Mouse (Mus musculus): Measurements from ENCODE around the gene Mob1a. TPM values are rescaled to one million over a fixed set of nuclear protein-coding genes. Genes with fewer than 3 reads are reported as not detected.

Gene Mob1a
- polyA plus RNA-seq, 1 experiment from 2014 or later = 69.7 TPM

DNA sequence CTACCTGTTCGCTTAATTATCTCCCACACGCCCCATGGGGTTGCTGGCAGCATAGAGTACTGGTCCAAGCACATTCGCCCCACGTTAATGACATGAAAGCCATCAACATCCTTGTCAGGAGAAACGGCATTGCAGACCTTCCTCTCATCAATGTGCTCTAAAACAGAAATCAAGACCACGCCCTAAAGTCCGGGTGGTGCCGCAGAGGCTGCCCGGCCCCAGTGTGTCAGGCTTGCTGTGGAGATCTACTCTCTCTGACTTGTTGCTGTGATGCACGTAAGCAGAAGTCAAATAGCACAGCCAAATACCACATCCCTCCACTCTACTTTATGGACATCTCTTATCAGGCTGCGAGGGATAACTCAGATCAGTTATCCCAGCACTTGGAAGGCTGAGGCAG, 14.6 kb upstream of the Mob1a start:
- Histone ChIP-seq H3K27ac (replicated peaks; ENCODE audit: low read depth, low read length) (no peak overlapping the region), H3K4me2 (ENCODE audit: low read depth, severe bottlenecking) (no peak overlapping the region), H3K27me3 (ENCODE audit: control insufficient read depth, insufficient read depth, low read length) (no peaks in the 10 kb centered on the region), H3K36me3 (ENCODE audit: control insufficient read depth, insufficient read depth, low read length) (peaks cover 22% of the 10 kb centered on the region), H3K4me3 (ENCODE audit: low read depth, low read length) (no peak overlapping the region), H3K4me1 (ENCODE audit: control insufficient read depth, insufficient read depth, low read length) (peaks cover 1% of the 10 kb centered on the region; the same call in 1 of the 2 replicates), H3K9me3 (ENCODE audit: control insufficient read depth, low read length) (no peaks in the 10 kb centered on the region), H3K9ac (ENCODE audit: low read length) (no peak overlapping the region)
- DNase-seq (ENCODE audit: low spot score) (no peak), ATAC-seq (ENCODE audit: insufficient number of reproducible peaks, low FRiP score, low TSS enrichment, low read depth) (no peak)
- WGBS = 96% methylated on average over 11 of the region's 11 CpGs

- Histone ChIP-seq H3K36me3 (ENCODE audit: control insufficient read depth, insufficient read depth, low read length) (peaks cover 17% of the 10 kb centered on the region), H3K4me2 (ENCODE audit: low read depth, severe bottlenecking) (no peak overlapping the region), H3K4me1 (ENCODE audit: control insufficient read depth, insufficient read depth, low read length) (peaks cover 3% of the 10 kb centered on the region; the same call in 1 of the 2 replicates), H3K9me3 (ENCODE audit: control insufficient read depth, low read length) (no peaks in the 10 kb centered on the region), H3K9ac (ENCODE audit: low read length) (no peak overlapping the region), H3K4me3 (ENCODE audit: low read depth, low read length) (no peak overlapping the region), H3K27ac (replicated peaks; ENCODE audit: low read depth, low read length) (no peak overlapping the region), H3K27me3 (ENCODE audit: control insufficient read depth, insufficient read depth, low read length) (no peaks in the 10 kb centered on the region)
- 90% methylated on average over 7 of the region's 7 CpGs for WGBS
- no peak for ATAC-seq (ENCODE audit: insufficient number of reproducible peaks, low FRiP score, low TSS enrichment, low read depth)
- no peak for DNase-seq (ENCODE audit: low spot score)
Measured at GRCm38 (mm10) chr6:83312021-83312420, 13.8 kb upstream of the Mob1a start.

DNA sequence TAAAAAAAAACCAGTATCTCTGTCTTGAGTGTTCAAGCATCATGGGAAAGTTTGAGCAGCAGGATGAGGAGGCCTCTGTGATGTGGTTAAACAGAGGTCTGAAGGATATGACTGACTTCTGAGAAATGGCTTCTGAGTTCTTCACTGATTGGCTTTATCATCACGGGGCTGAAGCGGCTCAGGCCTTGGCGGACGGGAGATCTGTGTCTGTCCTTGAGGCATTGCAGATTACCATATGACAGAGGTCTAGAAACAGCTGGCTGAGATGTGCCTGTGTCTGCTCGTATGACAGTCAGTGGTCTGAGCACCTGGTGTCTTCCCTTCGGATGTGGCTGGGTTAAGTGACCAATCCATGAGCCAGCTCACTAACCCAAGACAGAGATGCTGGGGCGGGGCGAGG, 13.3 kb upstream of the Mob1a start:
- peaks cover 3% of the 10 kb centered on the region; the same call in 1 of the 2 replicates for H3K4me1 ChIP-seq (ENCODE audit: control insufficient read depth, insufficient read depth, low read length)
- no peak overlapping the region for H3K4me3 ChIP-seq (ENCODE audit: low read depth, low read length)
- no peaks in the 10 kb centered on the region for H3K27me3 ChIP-seq (ENCODE audit: control insufficient read depth, insufficient read depth, low read length)
- no peak overlapping the region for H3K27ac ChIP-seq (replicated peaks; ENCODE audit: low read depth, low read length)
- peaks cover 17% of the 10 kb centered on the region for H3K36me3 ChIP-seq (ENCODE audit: control insufficient read depth, insufficient read depth, low read length)
- no peak overlapping the region for H3K9ac ChIP-seq (ENCODE audit: low read length)
- no peak for ATAC-seq (ENCODE audit: insufficient number of reproducible peaks, low FRiP score, low TSS enrichment, low read depth)
- DNase-seq (ENCODE audit: low spot score) = no peak
- WGBS = 91% methylated on average over 8 of the region's 8 CpGs
- no peak overlapping the region for H3K4me2 ChIP-seq (ENCODE audit: low read depth, severe bottlenecking)
- H3K9me3 ChIP-seq (ENCODE audit: control insufficient read depth, low read length) = no peaks in the 10 kb centered on the region

DNA sequence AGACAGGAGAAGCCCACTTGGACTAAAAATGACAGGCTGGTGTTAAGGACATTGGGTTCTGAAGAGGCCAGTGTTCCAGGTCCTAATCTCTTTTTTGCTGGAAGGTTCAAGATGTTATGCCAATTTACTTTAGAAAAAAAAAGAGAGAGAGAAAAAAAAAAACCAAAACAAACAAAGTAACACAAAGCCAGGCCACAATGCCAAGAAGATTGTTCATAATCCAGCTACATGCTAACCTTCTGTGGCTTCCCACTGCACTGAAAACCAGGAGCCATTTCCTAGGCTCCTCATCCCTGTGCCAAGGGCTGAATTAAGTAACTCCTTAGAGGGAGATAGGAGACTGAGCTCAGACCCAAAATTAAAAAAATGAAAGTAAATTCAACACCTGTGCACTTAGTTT, 10.5 kb upstream of the Mob1a start:
- Histone ChIP-seq H3K27ac (replicated peaks; ENCODE audit: low read depth, low read length) (no peak overlapping the region), H3K36me3 (ENCODE audit: control insufficient read depth, insufficient read depth, low read length) (peaks cover 9% of the 10 kb centered on the region), H3K9ac (ENCODE audit: low read length) (no peak overlapping the region), H3K27me3 (ENCODE audit: control insufficient read depth, insufficient read depth, low read length) (no peaks in the 10 kb centered on the region), H3K9me3 (ENCODE audit: control insufficient read depth, low read length) (no peaks in the 10 kb centered on the region), H3K4me1 (ENCODE audit: control insufficient read depth, insufficient read depth, low read length) (peaks cover 3% of the 10 kb centered on the region; the same call in 1 of the 2 replicates), H3K4me2 (ENCODE audit: low read depth, severe bottlenecking) (no peak overlapping the region), H3K4me3 (ENCODE audit: low read depth, low read length) (no peak overlapping the region)
- no peak for DNase-seq (ENCODE audit: low spot score)
- ATAC-seq (ENCODE audit: insufficient number of reproducible peaks, low FRiP score, low TSS enrichment, low read depth) = no peak

DNA sequence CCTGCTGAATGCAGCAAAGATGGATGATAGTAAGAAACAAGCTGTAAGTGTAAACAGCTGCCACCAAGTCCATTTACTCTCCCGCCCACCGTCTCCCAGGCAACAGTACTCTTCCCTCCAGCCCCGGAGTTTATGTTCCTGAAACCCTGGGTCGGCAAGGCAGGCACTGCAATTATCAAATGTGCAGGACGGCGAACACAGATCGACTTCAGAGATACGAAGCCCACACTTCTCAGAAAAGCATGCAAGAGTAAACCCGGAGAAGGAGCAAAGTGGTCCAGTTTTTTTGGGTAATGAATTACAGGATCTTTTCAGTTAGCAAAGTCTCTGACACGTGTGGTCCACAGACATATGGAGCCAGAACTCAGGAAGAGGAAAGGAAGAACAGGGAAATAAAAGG, 9.8 kb upstream of the Mob1a start:
- ATAC-seq (ENCODE audit: insufficient number of reproducible peaks, low FRiP score, low TSS enrichment, low read depth) = no peak
- peak overlapping the region; percentile 70 for H3K4me2 ChIP-seq (ENCODE audit: low read depth, severe bottlenecking)
- H3K9me3 ChIP-seq (ENCODE audit: control insufficient read depth, low read length) = no peaks in the 10 kb centered on the region
- H3K4me1 ChIP-seq (ENCODE audit: control insufficient read depth, insufficient read depth, low read length) = peaks cover 3% of the 10 kb centered on the region; the same call in 1 of the 2 replicates
- 2% methylated on average over 10 of the region's 10 CpGs for WGBS
- no peak overlapping the region for H3K9ac ChIP-seq (ENCODE audit: low read length)
- DNase-seq (ENCODE audit: low spot score) = peak; percentile 68
- no peak overlapping the region for H3K27ac ChIP-seq (replicated peaks; ENCODE audit: low read depth, low read length)
- H3K4me3 ChIP-seq (ENCODE audit: low read depth, low read length) = 0 out of 2 replicates have a peak overlapping the region, but pooled peaks have one; percentile 19
- H3K36me3 ChIP-seq (ENCODE audit: control insufficient read depth, insufficient read depth, low read length) = peaks cover 8% of the 10 kb centered on the region
- no peaks in the 10 kb centered on the region for H3K27me3 ChIP-seq (ENCODE audit: control insufficient read depth, insufficient read depth, low read length)

GRCm38 (mm10) chr6:83317108-83317741, 8.6 kb upstream of the Mob1a start:
- ATAC-seq (ENCODE audit: insufficient number of reproducible peaks, low FRiP score, low TSS enrichment, low read depth) (peak; percentile 96), DNase-seq (ENCODE audit: low spot score) (peak; percentile 90)
- H3K9me3 ChIP-seq (ENCODE audit: control insufficient read depth, low read length) = no peaks in the 10 kb centered on the region
- H3K9ac ChIP-seq (ENCODE audit: low read length) = peak overlapping the region; percentile 85
- WGBS = under 1% methylated on average over 51 of the region's 52 CpGs
- peak overlapping the region; percentile 93 for H3K4me3 ChIP-seq (ENCODE audit: low read depth, low read length)
- no peak overlapping the region for H3K27ac ChIP-seq (replicated peaks; ENCODE audit: low read depth, low read length)
- H3K27me3 ChIP-seq (ENCODE audit: control insufficient read depth, insufficient read depth, low read length) = no peaks in the 10 kb centered on the region
- peak overlapping the region; percentile 70 for H3K4me2 ChIP-seq (ENCODE audit: low read depth, severe bottlenecking)
- peaks cover 4% of the 10 kb centered on the region for H3K36me3 ChIP-seq (ENCODE audit: control insufficient read depth, insufficient read depth, low read length)
- peaks cover 3% of the 10 kb centered on the region; the same call in 1 of the 2 replicates for H3K4me1 ChIP-seq (ENCODE audit: control insufficient read depth, insufficient read depth, low read length)

DNA sequence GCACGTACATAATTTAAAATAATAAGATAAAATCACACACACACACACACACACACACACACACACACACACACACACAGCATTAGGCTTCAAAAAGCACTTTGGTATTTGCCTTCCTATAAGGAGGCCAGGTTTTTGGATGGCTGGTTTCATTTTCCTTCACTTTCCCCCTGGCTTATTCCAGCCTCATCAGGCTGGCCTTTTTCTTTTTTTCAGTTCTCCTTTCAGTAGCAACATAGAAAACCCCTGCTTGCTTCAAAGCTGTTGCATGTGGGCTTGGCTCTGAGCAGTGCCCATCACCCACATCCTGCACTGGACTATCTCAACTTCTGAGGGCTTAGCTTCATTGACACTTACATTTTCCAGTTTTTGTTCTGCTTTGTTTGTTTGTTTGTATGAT, 3.9 kb upstream of the Mob1a start:
- no peak overlapping the region for H3K4me3 ChIP-seq (ENCODE audit: low read depth, low read length)
- H3K4me1 ChIP-seq (ENCODE audit: control insufficient read depth, insufficient read depth, low read length) = peaks cover 3% of the 10 kb centered on the region
- WGBS = 65% methylated on average over 1 of the region's 1 CpGs
- H3K27ac ChIP-seq (replicated peaks; ENCODE audit: low read depth, low read length) = no peak overlapping the region
- no peaks in the 10 kb centered on the region for H3K36me3 ChIP-seq (ENCODE audit: control insufficient read depth, insufficient read depth, low read length)
- ATAC-seq (ENCODE audit: insufficient number of reproducible peaks, low FRiP score, low TSS enrichment, low read depth) (no peak), DNase-seq (ENCODE audit: low spot score) (no peak)
- no peak overlapping the region for H3K4me2 ChIP-seq (ENCODE audit: low read depth, severe bottlenecking)
- H3K9ac ChIP-seq (ENCODE audit: low read length) = no peak overlapping the region
- no peaks in the 10 kb centered on the region for H3K9me3 ChIP-seq (ENCODE audit: control insufficient read depth, low read length)
- H3K27me3 ChIP-seq (ENCODE audit: control insufficient read depth, insufficient read depth, low read length) = no peaks in the 10 kb centered on the region

DNA sequence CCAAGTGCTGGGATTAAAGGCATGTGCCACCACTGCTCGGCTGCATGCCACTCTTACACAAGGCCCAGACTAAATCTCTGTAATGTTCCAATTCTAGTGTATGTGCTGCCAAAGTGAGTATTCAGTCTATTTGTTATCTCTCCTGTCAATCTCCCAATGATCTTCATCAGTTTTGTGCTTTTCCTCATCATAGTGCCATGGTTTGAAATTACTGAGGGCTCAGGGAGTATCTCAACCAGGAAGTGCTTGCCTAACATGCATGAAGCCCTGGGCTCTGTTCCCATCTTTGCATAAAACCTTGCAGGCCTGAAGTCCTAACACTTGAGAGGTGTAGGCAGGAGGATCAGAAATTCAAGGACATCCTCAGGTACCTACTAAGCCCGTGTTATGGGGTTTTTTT, 3.0 kb upstream of the Mob1a start:
- Histone ChIP-seq H3K4me1 (ENCODE audit: control insufficient read depth, insufficient read depth, low read length) (peaks cover 6% of the 10 kb centered on the region), H3K4me2 (ENCODE audit: low read depth, severe bottlenecking) (no peak overlapping the region), H3K27me3 (ENCODE audit: control insufficient read depth, insufficient read depth, low read length) (no peaks in the 10 kb centered on the region), H3K9me3 (ENCODE audit: control insufficient read depth, low read length) (no peaks in the 10 kb centered on the region), H3K9ac (ENCODE audit: low read length) (no peak overlapping the region), H3K36me3 (ENCODE audit: control insufficient read depth, insufficient read depth, low read length) (no peaks in the 10 kb centered on the region), H3K27ac (replicated peaks; ENCODE audit: low read depth, low read length) (no peak overlapping the region), H3K4me3 (ENCODE audit: low read depth, low read length) (no peak overlapping the region)
- ATAC-seq (ENCODE audit: insufficient number of reproducible peaks, low FRiP score, low TSS enrichment, low read depth) = no peak
- DNase-seq (ENCODE audit: low spot score) = no peak
- 83% methylated on average over 2 of the region's 2 CpGs for WGBS
